Mouse (Mus musculus) hindbrain, embryonic 15.5 days (tissue): ENCODE data around the gene Sgpl1. TPM values are rescaled to one million over a fixed set of nuclear protein-coding genes. Genes with fewer than 3 reads are reported as not detected.

ENCODE experiments used
- ATAC-seq: fragments of 200-750 bp; cut with Nextera tagmentation; 2 replicates; pipeline ENCODE4 v1.8.0; 2017; ENCODE audit warnings: low read depth, moderate number of reproducible peaks, moderate TSS enrichment; ENCODE audit not compliant: low FRiP score
- H3K27ac ChIP-seq: fragments of 300-500 bp; sonication (generic); replicated peaks from 2 replicates; pipeline ENCODE4 v1.5.1; 2015; ENCODE audit warnings: mild to moderate bottlenecking, inconsistent platforms
- H3K27me3 ChIP-seq: fragments of 300-500 bp; sonication (generic); 2 replicates; pipeline ENCODE4 v1.6.1; 2015; ENCODE audit warnings: control low read depth, inconsistent platforms
- H3K36me3 ChIP-seq: fragments of 300-500 bp; sonication (generic); 2 replicates; pipeline ENCODE4 v1.6.1; 2015; ENCODE audit warnings: control low read depth, inconsistent platforms
- H3K4me1 ChIP-seq: fragments of 300-500 bp; sonication (generic); replicated peaks from 2 replicates; pipeline ENCODE4 v1.6.1; 2015; ENCODE audit warnings: control low read depth, inconsistent platforms
- H3K4me2 ChIP-seq: fragments of 300-500 bp; sonication (generic); 2 replicates; pipeline ENCODE4 v1.6.1; 2015; ENCODE audit warnings: moderate library complexity, mild to moderate bottlenecking, inconsistent platforms
- H3K4me3 ChIP-seq: fragments of 300-500 bp; sonication (generic); 2 replicates; pipeline ENCODE4 v1.5.1; 2015; ENCODE audit warnings: mild to moderate bottlenecking, inconsistent platforms
- H3K9ac ChIP-seq: fragments of 300-500 bp; sonication (generic); 2 replicates; pipeline ENCODE4 v1.6.1; 2015; ENCODE audit warnings: inconsistent platforms
- H3K9me3 ChIP-seq: fragments of 300-500 bp; sonication (generic); 2 replicates; pipeline ENCODE4 v1.6.1; 2016; ENCODE audit warnings: control low read depth, inconsistent platforms
- WGBS: fragments of 180-500 bp; shearing (Covaris S2); methylation state at CpG from one replicate; pipeline ENCODE4 v1.1.7; 2015; 5-methylcytosine and 5-hydroxymethylcytosine counted together
- polyA plus RNA-seq: library from polyadenylated mRNA; unstranded; fragments of >200 nt; fragmentation: Nextera tagmentation; extraction: Ambion mirVana; gene quantifications from 2 replicates; pipeline ENCODE4 v1.2.1, GENCODE M21; 2015

Gene Sgpl1
- polyA plus RNA-seq, 1 experiment from 2014 or later: 47.9 TPM

DNA sequence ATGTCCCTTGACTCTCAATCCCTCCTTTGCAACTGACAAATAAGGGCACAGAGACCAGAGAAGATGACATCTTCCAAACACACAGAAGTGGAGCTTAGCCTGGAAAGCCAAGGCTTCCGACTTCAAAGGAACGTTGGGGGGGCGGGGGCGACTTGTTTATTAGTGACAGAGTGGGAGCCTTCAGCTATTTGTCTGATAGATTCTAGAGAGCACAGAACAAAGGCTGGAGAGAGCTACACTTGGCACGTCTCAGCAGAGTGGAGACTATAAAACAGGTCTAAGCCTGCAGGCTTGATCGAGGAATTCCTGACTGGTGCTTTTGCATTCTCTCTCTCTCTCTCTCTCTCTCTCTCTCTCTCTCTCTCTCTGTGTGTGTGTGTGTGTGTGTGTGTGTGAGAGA, 3.1 kb upstream of the Sgpl1 start:
- 58% methylated on average over 6 of the region's 6 CpGs for WGBS
- Histone ChIP-seq H3K36me3 (no peaks in the 10 kb centered on the region), H3K4me2 (no peak overlapping the region), H3K4me3 (no peak overlapping the region), H3K27ac (no peak overlapping the region), H3K4me1 (peaks cover 7% of the 10 kb centered on the region), H3K27me3 (no peaks in the 10 kb centered on the region), H3K9me3 (no peaks in the 10 kb centered on the region), H3K9ac (no peak overlapping the region)
- ATAC-seq: no peak

DNA sequence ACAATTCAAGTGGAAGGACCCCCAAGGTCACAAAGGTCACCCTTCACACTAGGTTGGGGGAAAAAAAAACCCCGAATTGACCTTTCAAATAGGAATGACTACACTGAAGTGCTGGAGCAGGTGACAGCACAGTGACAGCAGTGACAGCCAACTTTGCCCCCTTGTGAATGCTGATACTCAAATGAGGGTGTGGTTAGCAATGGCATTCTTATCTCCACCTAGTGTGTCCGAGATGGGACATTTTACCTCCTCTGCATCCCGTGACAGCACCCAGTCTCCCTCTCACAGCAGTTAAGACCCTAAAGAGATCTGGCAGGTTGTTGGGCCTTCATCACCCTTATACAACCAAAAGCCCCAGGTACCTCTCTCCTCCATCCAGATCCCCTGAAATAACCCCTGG, 2.0 kb upstream of the Sgpl1 start:
- H3K4me2 ChIP-seq: no peak overlapping the region
- H3K27me3 ChIP-seq: no peaks in the 10 kb centered on the region
- H3K4me1 ChIP-seq: peaks cover 14% of the 10 kb centered on the region
- WGBS: 83% methylated on average over 3 of the region's 3 CpGs
- H3K4me3 ChIP-seq: no peak overlapping the region
- H3K9me3 ChIP-seq: no peaks in the 10 kb centered on the region
- no peak overlapping the region for H3K9ac ChIP-seq
- H3K27ac ChIP-seq: no peak overlapping the region
- ATAC-seq: no peak
- no peaks in the 10 kb centered on the region for H3K36me3 ChIP-seq

DNA sequence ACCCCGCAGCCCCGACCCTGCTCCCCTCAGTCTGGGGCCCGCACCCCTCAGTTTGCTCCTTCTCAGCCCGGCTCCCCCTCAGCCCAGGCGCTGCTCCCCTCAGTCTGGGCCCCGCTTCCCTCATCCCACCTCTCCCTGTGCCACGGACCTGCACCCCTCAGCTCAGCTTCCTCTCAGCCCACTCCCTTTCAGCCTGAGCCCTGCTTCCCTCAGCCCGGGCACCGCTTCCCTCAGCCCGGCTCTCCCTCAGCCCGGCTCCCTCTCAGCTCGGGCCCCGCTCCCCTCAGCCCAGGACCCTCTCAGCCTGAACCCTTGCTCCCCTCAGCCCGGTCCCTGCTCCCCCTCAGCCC, 721 bp downstream of the Sgpl1 start:
- ATAC-seq: peak; percentile 68
- 2% methylated on average over 14 of the region's 14 CpGs for WGBS
- peak overlapping the region; percentile 98 for H3K9ac ChIP-seq
- H3K4me1 ChIP-seq: peaks cover 19% of the 10 kb centered on the region
- H3K4me3 ChIP-seq: peak overlapping the region; percentile 97
- no peaks in the 10 kb centered on the region; the same call in 1 of the 2 replicates for H3K36me3 ChIP-seq
- H3K9me3 ChIP-seq: no peaks in the 10 kb centered on the region
- H3K4me2 ChIP-seq: peak overlapping the region; percentile 89
- peak overlapping the region; percentile 93 for H3K27ac ChIP-seq
- H3K27me3 ChIP-seq: no peaks in the 10 kb centered on the region

DNA sequence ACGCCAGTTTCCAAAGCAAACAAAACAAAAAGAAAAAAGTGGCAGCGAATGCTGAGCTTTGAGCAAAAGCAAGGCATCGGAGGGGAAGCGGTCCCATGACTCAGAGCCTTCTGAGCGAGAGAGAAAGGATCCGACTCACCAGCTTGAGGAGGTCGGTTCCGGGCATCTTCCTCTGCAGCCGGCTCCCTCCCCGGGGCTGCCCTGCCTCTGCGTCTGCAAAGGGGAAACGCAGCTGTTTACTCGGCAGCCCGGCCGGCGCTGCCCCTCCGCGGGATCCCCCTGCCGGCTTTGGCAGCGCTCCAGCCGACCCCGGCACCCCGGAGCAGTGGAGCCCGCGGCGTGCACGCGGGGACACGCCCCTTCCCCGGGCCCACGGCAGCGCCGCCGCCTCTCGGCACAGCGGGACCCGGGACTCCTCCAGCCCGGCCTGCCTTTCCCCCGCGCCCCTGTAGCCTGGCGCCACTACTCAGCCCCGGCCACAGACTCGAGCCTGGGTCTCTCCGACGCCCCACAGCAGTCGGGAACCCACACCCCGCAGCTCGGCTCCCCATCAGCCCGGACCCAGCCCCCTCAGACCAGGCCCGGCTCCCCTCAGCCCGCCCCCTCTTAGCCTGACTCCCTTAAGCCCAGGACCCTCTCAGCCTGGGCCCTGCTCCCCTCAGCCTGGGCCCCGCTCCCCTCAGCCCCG, 1.2 kb downstream of the Sgpl1 start:
- Histone ChIP-seq H3K9ac (peak overlapping the region; percentile 98), H3K9me3 (no peaks in the 10 kb centered on the region), H3K27me3 (no peaks in the 10 kb centered on the region), H3K4me2 (peak overlapping the region; percentile 89), H3K36me3 (no peaks in the 10 kb centered on the region; the same call in 1 of the 2 replicates), H3K4me3 (peak overlapping the region; percentile 97), H3K27ac (peak overlapping the region; percentile 93), H3K4me1 (peaks cover 19% of the 10 kb centered on the region)
- ATAC-seq: peak; percentile 68
- WGBS: under 1% methylated on average over 42 of the region's 53 CpGs

DNA sequence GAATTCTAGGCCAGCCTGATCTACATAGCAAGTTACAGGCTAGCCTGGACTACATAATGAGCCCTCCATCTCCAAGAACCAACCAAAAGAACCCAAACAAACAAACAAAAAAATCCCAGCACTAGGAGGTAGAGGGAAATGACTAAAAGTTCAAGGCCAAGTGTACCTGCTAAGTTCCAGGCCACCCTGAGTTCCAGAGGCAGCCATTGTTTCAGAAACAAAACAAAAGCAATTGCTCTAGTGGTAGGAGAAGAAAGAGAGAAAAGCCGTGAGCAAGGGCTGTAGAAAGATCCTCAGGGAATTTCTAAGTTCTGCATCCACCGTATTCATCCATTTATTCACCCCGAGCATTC, 1.8 kb downstream of the Sgpl1 start:
- peak overlapping the region; percentile 97 for H3K4me3 ChIP-seq
- WGBS: 1% methylated on average over 3 of the region's 3 CpGs
- H3K9ac ChIP-seq: peak overlapping the region; percentile 98
- peak overlapping the region; percentile 89 for H3K4me2 ChIP-seq
- H3K9me3 ChIP-seq: no peaks in the 10 kb centered on the region
- H3K4me1 ChIP-seq: peaks cover 19% of the 10 kb centered on the region
- no peak for ATAC-seq
- no peaks in the 10 kb centered on the region for H3K27me3 ChIP-seq
- H3K27ac ChIP-seq: peak overlapping the region; percentile 93
- no peaks in the 10 kb centered on the region; the same call in 1 of the 2 replicates for H3K36me3 ChIP-seq

DNA sequence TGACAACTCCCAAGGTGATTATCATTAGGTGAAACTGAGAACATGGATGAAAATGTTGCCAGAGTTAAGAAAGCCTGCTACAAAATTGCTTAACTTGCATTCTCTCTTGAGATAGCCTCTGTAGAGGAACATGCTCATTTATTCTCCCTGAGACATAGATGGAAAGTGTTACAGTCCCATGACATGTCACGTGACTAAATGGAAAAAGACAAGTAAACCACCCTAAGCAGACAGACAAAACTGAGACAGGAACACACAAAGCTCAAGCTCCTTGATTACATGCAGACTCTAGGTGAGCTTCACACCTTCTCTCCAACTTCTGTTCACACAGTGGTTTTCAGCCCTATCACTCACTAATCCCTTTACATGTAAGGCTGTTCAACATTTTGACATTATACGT, 4.2 kb downstream of the Sgpl1 start:
- WGBS: 92% methylated on average over 2 of the region's 2 CpGs
- H3K9me3 ChIP-seq: no peaks in the 10 kb centered on the region
- H3K9ac ChIP-seq: no peak overlapping the region
- no peak overlapping the region for H3K4me3 ChIP-seq
- H3K27me3 ChIP-seq: no peaks in the 10 kb centered on the region
- H3K4me1 ChIP-seq: peaks cover 19% of the 10 kb centered on the region
- H3K4me2 ChIP-seq: no peak overlapping the region
- H3K27ac ChIP-seq: no peak overlapping the region
- H3K36me3 ChIP-seq: peaks cover 6% of the 10 kb centered on the region; the same call in 1 of the 2 replicates
- no peak for ATAC-seq

DNA sequence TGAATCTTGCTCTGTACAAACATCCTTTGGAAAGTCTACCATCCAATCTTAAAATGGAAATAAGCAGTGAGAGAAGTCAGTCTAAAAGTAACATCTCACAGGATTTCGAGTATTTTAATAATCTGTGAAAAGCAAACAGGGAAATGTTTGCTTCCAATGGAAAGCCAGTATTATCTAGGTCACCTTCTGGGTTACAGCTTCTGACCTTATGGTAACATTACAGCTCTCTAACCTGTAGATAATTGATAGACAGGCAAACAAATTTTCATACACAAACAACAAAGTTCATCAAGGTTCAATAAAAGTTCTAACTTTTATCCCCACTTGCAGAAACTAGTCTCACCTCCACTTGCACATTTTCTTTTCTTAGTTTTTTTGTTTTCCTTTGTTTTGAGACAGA, 9.9 kb downstream of the Sgpl1 start:
- Histone ChIP-seq H3K4me1 (no peaks in the 10 kb centered on the region), H3K9ac (no peak overlapping the region), H3K27me3 (no peaks in the 10 kb centered on the region), H3K4me2 (no peak overlapping the region), H3K4me3 (no peak overlapping the region), H3K27ac (no peak overlapping the region), H3K36me3 (peaks cover 12% of the 10 kb centered on the region; the same call in 1 of the 2 replicates), H3K9me3 (no peaks in the 10 kb centered on the region)
- WGBS: 81% methylated on average over 1 of the region's 1 CpGs
- no peak for ATAC-seq

DNA sequence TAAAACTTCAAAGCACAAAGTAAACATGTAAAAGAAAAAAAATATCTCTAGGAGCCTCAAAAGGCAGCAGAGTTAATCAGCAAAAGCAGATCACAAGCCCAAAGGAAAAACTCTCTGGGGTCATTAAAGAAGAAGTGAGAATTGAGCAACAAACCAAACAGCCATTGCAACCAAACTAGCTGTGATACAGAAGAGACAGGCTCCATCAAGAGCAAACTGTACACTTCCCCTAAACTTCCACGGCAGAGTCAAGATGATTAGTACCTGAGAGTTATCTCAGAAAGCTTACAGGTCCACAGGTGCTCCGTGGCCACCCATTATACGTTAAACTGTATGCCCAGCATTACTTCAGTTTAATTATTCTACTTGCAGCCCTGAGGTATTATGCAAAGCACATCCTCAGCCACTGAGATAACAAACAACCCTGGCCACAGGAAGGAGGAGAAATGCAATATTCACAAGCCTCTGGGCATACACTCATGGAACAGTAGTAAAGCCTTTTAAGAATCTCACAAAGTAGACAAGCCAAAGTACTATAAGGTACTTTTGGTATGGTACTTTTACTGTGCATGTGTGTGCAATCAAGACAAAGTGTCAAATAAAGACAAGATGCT, 12.2 kb downstream of the Sgpl1 start:
- Histone ChIP-seq H3K27me3 (no peaks in the 10 kb centered on the region), H3K9me3 (no peaks in the 10 kb centered on the region), H3K9ac (no peak overlapping the region), H3K4me2 (no peak overlapping the region), H3K4me1 (no peaks in the 10 kb centered on the region), H3K36me3 (0 out of 2 replicates have a peak, but pooled peaks cover 12% of the 10 kb centered on the region), H3K27ac (no peak overlapping the region), H3K4me3 (no peak overlapping the region)
- 63% methylated on average over 3 of the region's 3 CpGs for WGBS
- no peak for ATAC-seq

DNA sequence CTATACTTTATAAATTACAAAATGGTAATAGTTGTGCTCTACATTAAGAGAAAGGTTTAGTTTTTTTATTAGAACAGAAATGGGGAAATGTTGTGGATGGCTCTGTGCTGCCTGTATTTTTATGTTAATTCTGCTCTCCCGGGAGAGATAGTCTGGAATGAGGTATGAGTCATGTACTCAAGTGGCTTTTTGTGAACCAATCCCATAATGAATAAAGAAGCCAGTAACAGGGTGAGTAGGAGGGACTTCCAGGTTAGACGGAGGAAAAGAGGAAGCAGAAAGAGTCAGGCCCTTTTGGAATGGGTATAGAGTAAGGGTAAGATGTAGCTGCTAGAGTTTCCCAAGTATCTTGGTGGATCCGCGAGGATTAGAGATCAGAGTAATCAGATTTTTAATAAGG, 13.5 kb downstream of the Sgpl1 start:
- no peaks in the 10 kb centered on the region for H3K27me3 ChIP-seq
- H3K9ac ChIP-seq: no peak overlapping the region
- H3K27ac ChIP-seq: no peak overlapping the region
- H3K36me3 ChIP-seq: 0 out of 2 replicates have a peak, but pooled peaks cover 6% of the 10 kb centered on the region
- no peak overlapping the region for H3K4me3 ChIP-seq
- no peaks in the 10 kb centered on the region for H3K4me1 ChIP-seq
- WGBS: 64% methylated on average over 4 of the region's 4 CpGs
- no peaks in the 10 kb centered on the region for H3K9me3 ChIP-seq
- ATAC-seq: no peak
- no peak overlapping the region for H3K4me2 ChIP-seq

DNA sequence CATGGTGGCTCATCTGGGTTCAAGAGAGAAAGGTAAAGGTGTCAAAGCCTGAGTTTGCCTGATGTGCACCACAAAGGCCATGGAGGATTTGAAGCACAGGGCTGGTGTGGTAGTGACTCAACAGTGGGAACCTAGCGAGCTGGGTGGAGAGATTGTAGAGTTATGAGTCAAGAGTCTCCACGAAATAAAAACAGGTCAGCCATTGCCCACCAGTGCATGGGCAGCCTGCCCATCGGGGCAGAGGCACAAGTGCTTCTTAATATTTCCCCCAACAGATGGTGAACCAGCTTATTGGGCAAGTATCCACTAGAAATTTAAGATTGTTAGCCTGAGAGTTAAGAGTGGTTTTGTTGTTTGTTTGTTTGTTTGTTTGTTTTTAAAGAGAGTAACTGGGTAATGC, 16.5 kb downstream of the Sgpl1 start:
- H3K9ac ChIP-seq: no peak overlapping the region
- ATAC-seq: no peak
- no peak overlapping the region for H3K4me2 ChIP-seq
- peaks cover 3% of the 10 kb centered on the region; the same call in 1 of the 2 replicates for H3K36me3 ChIP-seq
- H3K27me3 ChIP-seq: no peaks in the 10 kb centered on the region
- H3K27ac ChIP-seq: no peak overlapping the region
- no peaks in the 10 kb centered on the region for H3K9me3 ChIP-seq
- no peaks in the 10 kb centered on the region for H3K4me1 ChIP-seq
- 78% methylated on average over 3 of the region's 3 CpGs for WGBS
- H3K4me3 ChIP-seq: no peak overlapping the region

DNA sequence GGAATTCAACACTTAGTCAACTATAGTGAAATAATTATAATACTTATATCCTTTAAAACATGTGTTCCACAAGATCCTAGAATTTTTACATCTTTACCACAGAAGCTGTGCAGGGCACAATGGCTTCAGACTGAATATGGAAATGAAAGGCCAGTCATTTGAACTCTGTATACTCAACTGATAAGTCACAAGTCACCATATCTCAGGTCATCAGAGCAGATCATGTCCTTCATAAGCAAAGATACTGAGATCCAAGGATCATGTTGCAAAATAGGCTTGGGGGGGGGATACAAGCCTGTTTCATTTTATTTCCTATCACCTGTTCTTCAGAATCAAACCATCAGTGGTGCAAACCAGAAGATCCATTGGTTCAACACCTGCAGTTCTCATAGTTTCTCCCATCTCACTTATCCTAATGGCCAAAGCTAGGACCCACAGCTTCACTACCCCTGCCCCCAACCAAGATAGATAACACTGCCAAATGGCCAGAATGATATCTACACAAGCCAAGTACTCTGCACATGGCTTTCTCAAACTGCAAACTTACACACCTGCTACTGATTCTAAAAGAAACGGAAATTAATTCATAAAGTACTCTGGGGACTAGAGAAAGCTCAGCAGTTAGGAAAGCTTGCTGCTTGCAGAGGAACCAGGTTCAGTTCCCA, 18.7 kb downstream of the Sgpl1 start:
- Histone ChIP-seq H3K9me3 (no peaks in the 10 kb centered on the region), H3K4me1 (no peaks in the 10 kb centered on the region), H3K27ac (no peak overlapping the region), H3K4me3 (no peak overlapping the region), H3K4me2 (no peak overlapping the region), H3K36me3 (peaks cover 3% of the 10 kb centered on the region; the same call in 1 of the 2 replicates), H3K9ac (no peak overlapping the region), H3K27me3 (no peaks in the 10 kb centered on the region)
- 81% methylated on average over 1 of the region's 1 CpGs for WGBS
- ATAC-seq: no peak

DNA sequence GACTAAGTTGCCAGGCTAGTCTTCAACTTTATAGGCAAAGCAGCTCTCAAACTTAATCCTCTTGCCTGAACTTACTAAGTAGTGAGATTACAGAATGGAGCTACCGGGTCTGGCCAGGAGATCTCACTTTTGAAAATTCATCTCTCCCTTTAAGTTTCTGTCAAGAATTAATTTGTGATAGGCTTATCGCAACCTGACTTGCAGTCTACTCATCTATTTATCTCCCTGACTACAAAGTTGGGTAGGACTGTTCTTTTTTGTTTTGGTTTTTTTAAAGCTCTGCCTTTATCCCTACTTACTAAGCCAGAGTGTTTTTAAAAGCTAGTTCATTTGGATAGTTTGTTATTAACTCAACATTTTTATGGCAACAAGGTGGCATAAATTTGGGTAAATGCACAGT, 23.0 kb downstream of the Sgpl1 start:
- Histone ChIP-seq H3K27me3 (no peaks in the 10 kb centered on the region), H3K36me3 (peaks cover 17% of the 10 kb centered on the region), H3K4me2 (no peak overlapping the region), H3K4me3 (no peak overlapping the region), H3K9me3 (no peaks in the 10 kb centered on the region), H3K27ac (no peak overlapping the region), H3K9ac (no peak overlapping the region), H3K4me1 (no peaks in the 10 kb centered on the region)
- WGBS: 92% methylated on average over 2 of the region's 2 CpGs
- ATAC-seq: no peak
